Mouse (Mus musculus) liver, embryonic 13.5 days (tissue): ENCODE measurements around the gene Oxsr1. TPM values are rescaled to one million over a fixed set of nuclear protein-coding genes. Genes with fewer than 3 reads are reported as not detected.
"Not testable (repeated sequence)": the region's sequence is repeated elsewhere in the genome, so short reads cannot be mapped to it uniquely, and the experiment has no call there.

Experiments
- ATAC-seq: fragments of 200-750 bp; cut with Nextera tagmentation; 2 replicates; pipeline ENCODE4 v1.8.0; 2017; ENCODE audit warnings: low read depth, mild to moderate bottlenecking, moderate number of reproducible peaks, moderate library complexity
- DNase-seq: peaks from one replicate; pipeline ENCODE4 v3.0.0; 2022
- H3K27ac ChIP-seq: fragments of 300-500 bp; sonication (generic); 2 replicates; pipeline ENCODE4 v1.5.1; 2015; ENCODE audit warnings: moderate library complexity, mild to moderate bottlenecking, inconsistent platforms
- H3K27me3 ChIP-seq: fragments of 300-500 bp; sonication (generic); 2 replicates; pipeline ENCODE4 v1.6.1; 2015; ENCODE audit warnings: mild to moderate bottlenecking, inconsistent platforms
- H3K36me3 ChIP-seq: fragments of 300-500 bp; sonication (generic); 2 replicates; pipeline ENCODE4 v1.6.1; 2015; ENCODE audit warnings: mild to moderate bottlenecking, inconsistent platforms
- H3K4me1 ChIP-seq: fragments of 300-500 bp; sonication (generic); replicated peaks from 2 replicates; pipeline ENCODE4 v1.6.1; 2015; ENCODE audit warnings: inconsistent platforms
- H3K4me2 ChIP-seq: fragments of 300-500 bp; sonication (generic); 2 replicates; pipeline ENCODE4 v1.6.1; 2015; ENCODE audit warnings: inconsistent platforms, mild to moderate bottlenecking, moderate library complexity
- H3K4me3 ChIP-seq: fragments of 300-500 bp; sonication (generic); replicated peaks from 2 replicates; pipeline ENCODE4 v1.5.1; 2015; ENCODE audit warnings: mild to moderate bottlenecking, inconsistent platforms
- H3K9ac ChIP-seq: fragments of 300-500 bp; sonication (generic); 2 replicates; pipeline ENCODE4 v1.6.1; 2015; ENCODE audit warnings: mild to moderate bottlenecking, inconsistent platforms
- H3K9me3 ChIP-seq: fragments of 300-500 bp; sonication (generic); replicated peaks from 2 replicates; pipeline ENCODE4 v1.6.1; 2016; ENCODE audit warnings: inconsistent platforms
- WGBS: fragments of 180-500 bp; shearing (Covaris S2); methylation state at CpG from one replicate; pipeline ENCODE4 v1.1.7; 2015; ENCODE audit not compliant: insufficient replicate concordance; 5-methylcytosine and 5-hydroxymethylcytosine counted together
- polyA plus RNA-seq: library from polyadenylated mRNA; unstranded; fragments of >200 nt; fragmentation: Nextera tagmentation; extraction: Ambion mirVana; gene quantifications from 2 replicates; pipeline ENCODE4 v1.2.1, GENCODE M21; 2015

Gene Oxsr1
- polyA plus RNA-seq, 1 experiment from 2014 or later, result 6.0 TPM

GRCm38 (mm10) chr9:119268588-119269145, 53.6 kb downstream of the Oxsr1 start:
- Histone ChIP-seq H3K27me3 (no peaks in the 10 kb centered on the region), H3K4me2 (no peak overlapping the region), H3K36me3 (peaks cover 50% of the 10 kb centered on the region), H3K4me1 (no peaks in the 10 kb centered on the region), H3K4me3 (no peak overlapping the region), H3K9me3 (no peaks in the 10 kb centered on the region), H3K27ac (no peak overlapping the region), H3K9ac (no peak overlapping the region)
- ATAC-seq (no peak), DNase-seq (no peak)
- WGBS, result 82% methylated on average over 11 of the region's 11 CpGs

DNA sequence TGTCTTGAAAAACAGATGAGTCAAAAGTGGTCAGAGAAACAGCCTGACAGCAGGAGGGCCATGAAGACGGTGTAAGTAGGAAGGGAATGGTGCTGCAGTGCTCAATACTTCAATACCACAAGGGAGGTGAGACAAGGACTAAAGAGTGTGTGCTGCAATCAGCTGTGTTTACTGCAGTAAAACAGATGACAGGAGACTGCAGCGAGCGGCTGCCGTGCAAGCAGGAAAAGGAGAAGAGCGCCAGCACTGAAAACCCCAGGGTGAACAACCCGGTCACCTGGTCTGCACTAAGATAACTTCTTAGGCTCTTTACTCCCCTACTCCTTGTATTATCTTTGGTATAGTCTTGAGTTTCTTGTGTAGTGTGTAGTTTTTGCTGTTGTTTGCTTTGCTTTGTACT, 54.1 kb downstream of the Oxsr1 start:
- Histone ChIP-seq H3K36me3 (peaks cover 51% of the 10 kb centered on the region), H3K4me2 (no peak overlapping the region), H3K27ac (no peak overlapping the region), H3K9ac (no peak overlapping the region), H3K9me3 (no peaks in the 10 kb centered on the region), H3K4me1 (no peaks in the 10 kb centered on the region), H3K4me3 (no peak overlapping the region), H3K27me3 (no peaks in the 10 kb centered on the region)
- ATAC-seq (no peak), DNase-seq (no peak)
- 90% methylated on average over 6 of the region's 6 CpGs for WGBS

DNA sequence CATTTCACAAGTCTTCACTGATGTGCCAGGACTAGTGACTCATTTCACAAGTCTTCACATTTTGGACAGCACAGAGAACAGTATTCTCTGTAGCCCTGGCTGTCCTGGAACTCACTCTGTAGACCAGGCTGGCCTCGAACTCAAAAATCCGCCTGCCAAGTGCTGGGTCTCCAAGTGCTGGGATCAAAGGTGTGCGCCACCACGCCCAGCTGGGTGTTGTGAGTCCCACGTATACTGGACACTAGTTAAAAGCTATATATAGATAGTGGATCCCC, 56.2 kb downstream of the Oxsr1 start:
- H3K4me3 ChIP-seq, H3K27ac ChIP-seq, H3K4me1 ChIP-seq, H3K9me3 ChIP-seq, ATAC-seq, H3K4me2 ChIP-seq, H3K9ac ChIP-seq, DNase-seq, H3K27me3 ChIP-seq: not testable (repeated sequence)
- 91% methylated on average over 5 of the region's 5 CpGs for WGBS
- H3K36me3 ChIP-seq, result peaks cover 62% of the 10 kb centered on the region

DNA sequence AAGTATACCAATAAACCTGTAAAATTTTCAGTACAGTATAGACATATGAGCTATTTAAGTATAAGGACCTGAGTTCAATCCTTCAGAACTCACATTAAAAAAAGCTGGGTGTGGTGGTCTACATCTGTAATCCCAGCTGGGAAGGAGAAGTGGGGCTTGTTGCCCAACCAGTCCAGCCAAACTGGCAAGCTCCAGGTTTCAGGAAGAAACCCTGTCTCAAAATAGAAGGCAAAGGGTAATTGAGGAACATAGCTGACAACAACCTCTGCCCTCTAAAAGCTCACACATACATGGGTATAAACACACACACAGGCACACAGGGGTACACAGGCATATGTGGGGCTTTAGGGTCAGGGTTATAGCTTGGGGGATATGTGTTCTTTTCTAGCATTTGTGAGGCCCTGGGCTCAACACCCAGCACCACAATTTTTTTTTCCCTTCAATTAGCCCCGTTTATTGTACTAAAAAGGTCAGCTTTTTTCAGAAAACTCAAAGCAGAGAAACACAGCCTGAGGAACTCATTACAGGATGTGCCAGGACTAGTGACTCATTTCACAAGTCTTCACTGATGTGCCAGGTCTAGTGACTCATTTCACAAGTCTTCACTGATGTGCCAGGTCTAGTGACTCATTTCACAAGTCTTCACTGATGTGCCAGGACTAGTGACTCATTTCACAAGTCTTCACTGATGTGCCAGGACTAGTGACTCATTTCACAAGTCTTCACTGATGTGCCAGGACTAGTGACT, 56.7 kb downstream of the Oxsr1 start:
- not testable (repeated sequence) for ATAC-seq, H3K4me2 ChIP-seq, H3K27ac ChIP-seq, H3K27me3 ChIP-seq, H3K4me1 ChIP-seq, DNase-seq, H3K4me3 ChIP-seq, H3K9me3 ChIP-seq, H3K9ac ChIP-seq
- 72% methylated on average over 1 of the region's 1 CpGs for WGBS
- H3K36me3 ChIP-seq, result peaks cover 62% of the 10 kb centered on the region

DNA sequence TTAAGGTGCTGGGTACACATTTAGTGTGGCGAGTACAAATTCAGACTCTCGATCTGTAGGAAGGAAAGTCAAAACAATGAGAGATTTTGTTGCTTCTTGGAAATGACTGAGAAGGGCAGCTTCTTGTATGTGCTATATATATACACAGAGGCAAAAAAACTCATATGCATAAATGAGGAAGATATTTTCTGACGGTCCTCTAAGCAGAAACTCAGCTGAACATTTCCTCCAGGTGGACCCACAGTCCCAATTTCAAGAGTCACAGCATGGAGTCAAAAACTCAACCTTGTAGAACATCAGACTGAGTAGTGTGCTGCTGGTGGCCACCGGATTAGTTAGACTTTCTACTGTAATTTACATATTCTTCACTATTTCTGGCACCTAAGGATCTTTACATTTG, 59.2 kb downstream of the Oxsr1 start:
- ATAC-seq, result no peak
- Histone ChIP-seq H3K36me3 (peaks cover 57% of the 10 kb centered on the region), H3K4me2 (no peak overlapping the region), H3K27ac (no peak overlapping the region), H3K27me3 (no peaks in the 10 kb centered on the region), H3K9me3 (no peaks in the 10 kb centered on the region), H3K4me3 (no peak overlapping the region), H3K4me1 (no peaks in the 10 kb centered on the region), H3K9ac (no peak overlapping the region)
- 75% methylated on average over 4 of the region's 4 CpGs for WGBS
- no peak for DNase-seq

DNA sequence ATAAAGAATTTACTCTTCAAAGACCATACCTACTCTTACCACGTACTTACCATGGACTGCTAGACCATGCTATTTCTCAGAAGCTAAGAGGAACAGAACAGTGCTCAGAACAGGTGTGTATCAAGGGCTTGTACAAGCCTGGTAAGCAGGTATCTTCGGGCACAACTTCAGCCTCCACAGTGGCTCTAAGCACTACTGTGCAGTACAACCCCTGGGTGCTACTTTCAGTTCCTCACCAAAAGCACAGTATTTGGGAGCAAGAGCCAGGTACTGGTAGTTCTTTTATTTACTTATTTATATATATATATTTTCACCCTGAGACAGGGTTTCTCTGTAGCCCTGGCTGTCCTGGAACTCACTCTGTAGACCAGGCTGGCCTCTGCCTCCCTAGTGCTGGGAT, 61.4 kb downstream of the Oxsr1 start:
- no peaks in the 10 kb centered on the region for H3K4me1 ChIP-seq
- H3K4me2 ChIP-seq, result no peak overlapping the region
- H3K9me3 ChIP-seq, result no peaks in the 10 kb centered on the region
- 87% methylated on average over 2 of the region's 2 CpGs for WGBS
- no peak overlapping the region for H3K27ac ChIP-seq
- peaks cover 59% of the 10 kb centered on the region for H3K36me3 ChIP-seq
- no peak overlapping the region for H3K9ac ChIP-seq
- no peak for DNase-seq
- no peak overlapping the region for H3K4me3 ChIP-seq
- no peak for ATAC-seq
- no peaks in the 10 kb centered on the region for H3K27me3 ChIP-seq

DNA sequence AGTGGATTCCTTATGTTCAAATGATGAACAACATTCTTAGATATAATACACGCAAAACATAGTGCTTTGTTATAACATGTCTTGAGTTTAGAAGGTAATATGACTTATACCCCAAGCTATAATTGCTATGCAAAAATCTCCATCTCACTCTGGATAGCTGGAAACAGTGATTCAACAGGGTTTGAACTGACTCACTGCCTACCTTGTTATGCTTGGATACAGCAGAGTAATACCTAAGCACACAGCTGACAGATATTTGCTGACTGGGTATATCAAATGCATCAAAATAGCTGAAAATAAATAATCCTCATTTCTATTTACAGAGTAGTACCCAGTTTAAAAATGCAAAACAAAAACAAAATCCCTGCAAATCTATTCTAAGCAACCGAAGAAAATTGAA, 63.4 kb downstream of the Oxsr1 start:
- Histone ChIP-seq H3K4me3 (no peak overlapping the region), H3K4me1 (no peaks in the 10 kb centered on the region), H3K4me2 (no peak overlapping the region), H3K36me3 (peaks cover 61% of the 10 kb centered on the region), H3K9me3 (no peaks in the 10 kb centered on the region), H3K27ac (no peak overlapping the region), H3K27me3 (no peaks in the 10 kb centered on the region), H3K9ac (no peak overlapping the region)
- no peak for ATAC-seq
- DNase-seq, result no peak
- 85% methylated on average over 2 of the region's 2 CpGs for WGBS

DNA sequence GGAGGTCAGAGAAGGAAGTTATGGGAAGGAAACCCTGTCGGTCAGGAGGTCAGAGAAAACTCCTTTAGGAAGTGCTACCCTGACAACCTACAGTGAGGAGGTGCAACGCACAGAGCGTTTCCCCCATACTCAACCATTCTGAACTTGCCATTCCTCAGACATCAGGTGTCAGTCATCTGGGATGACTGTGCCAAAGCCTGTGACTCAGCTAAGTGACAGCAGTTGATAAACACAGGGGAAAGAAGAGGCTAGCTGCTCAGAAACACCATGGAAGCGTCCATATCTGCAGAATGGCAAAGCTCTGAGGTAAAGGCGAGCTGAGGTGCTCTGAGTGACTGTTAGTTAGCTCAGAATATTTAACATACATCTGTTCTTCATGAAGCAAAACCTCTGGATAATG, 64.1 kb downstream of the Oxsr1 start:
- no peak overlapping the region for H3K9ac ChIP-seq
- WGBS, result 76% methylated on average over 5 of the region's 5 CpGs
- H3K36me3 ChIP-seq, result peaks cover 63% of the 10 kb centered on the region
- H3K4me2 ChIP-seq, result no peak overlapping the region
- H3K27me3 ChIP-seq, result no peaks in the 10 kb centered on the region
- H3K9me3 ChIP-seq, result no peaks in the 10 kb centered on the region
- H3K4me1 ChIP-seq, result no peaks in the 10 kb centered on the region
- H3K4me3 ChIP-seq, result no peak overlapping the region
- no peak for ATAC-seq
- H3K27ac ChIP-seq, result no peak overlapping the region
- no peak for DNase-seq

DNA sequence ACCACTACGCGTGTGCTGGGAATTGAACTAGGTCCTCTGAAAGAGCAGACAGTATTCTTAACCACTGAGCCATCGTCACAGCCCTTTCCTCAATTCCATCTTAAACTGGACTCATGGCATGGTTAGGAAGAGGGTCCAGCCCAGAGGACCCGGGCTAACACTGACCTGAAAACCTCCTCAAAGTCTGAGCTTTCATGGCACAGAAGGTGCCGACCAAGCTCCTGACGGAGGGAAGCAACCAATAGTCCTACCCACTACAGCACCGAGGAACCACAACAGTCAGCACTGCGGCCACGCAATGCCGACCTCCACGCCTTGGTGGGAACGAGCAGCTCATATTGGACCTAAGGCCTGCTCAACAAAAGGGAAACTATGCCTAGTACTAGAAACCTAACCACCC, 66.1 kb downstream of the Oxsr1 start:
- WGBS, result 90% methylated on average over 12 of the region's 12 CpGs

DNA sequence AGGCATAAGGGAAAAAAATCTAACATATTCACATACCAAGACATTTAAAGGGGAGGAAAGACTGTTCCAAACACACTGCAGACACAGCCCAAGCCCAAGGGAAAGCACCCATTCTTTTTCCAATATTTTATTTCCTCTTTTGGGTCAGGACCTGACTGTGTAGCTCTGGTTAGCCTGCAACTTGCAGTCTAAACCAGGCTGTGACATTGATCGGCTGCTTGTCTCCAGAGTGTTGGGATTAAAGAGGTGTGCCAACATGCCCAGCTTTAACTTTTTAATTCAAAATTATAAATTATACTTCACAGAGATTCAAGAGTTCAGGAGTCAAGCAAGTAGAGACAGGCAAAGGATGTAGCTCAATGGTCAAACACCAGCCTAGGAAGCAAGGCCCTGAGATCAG, 67.1 kb downstream of the Oxsr1 start:
- ATAC-seq (no peak), DNase-seq (no peak)
- Histone ChIP-seq H3K9me3 (no peaks in the 10 kb centered on the region), H3K27ac (no peak overlapping the region), H3K36me3 (peaks cover 63% of the 10 kb centered on the region), H3K4me2 (no peak overlapping the region), H3K9ac (no peak overlapping the region), H3K27me3 (no peaks in the 10 kb centered on the region), H3K4me3 (no peak overlapping the region), H3K4me1 (no peaks in the 10 kb centered on the region)
- 95% methylated on average over 1 of the region's 1 CpGs for WGBS

More for the DNA sequence above, 66.1 kb downstream of the Oxsr1 start:
- Histone ChIP-seq H3K27me3 (no peaks in the 10 kb centered on the region), H3K4me2 (no peak overlapping the region), H3K9me3 (no peaks in the 10 kb centered on the region), H3K36me3 (peaks cover 52% of the 10 kb centered on the region), H3K4me3 (no peak overlapping the region), H3K9ac (no peak overlapping the region), H3K27ac (no peak overlapping the region), H3K4me1 (no peaks in the 10 kb centered on the region)
- no peak for ATAC-seq
- DNase-seq, result no peak

DNA sequence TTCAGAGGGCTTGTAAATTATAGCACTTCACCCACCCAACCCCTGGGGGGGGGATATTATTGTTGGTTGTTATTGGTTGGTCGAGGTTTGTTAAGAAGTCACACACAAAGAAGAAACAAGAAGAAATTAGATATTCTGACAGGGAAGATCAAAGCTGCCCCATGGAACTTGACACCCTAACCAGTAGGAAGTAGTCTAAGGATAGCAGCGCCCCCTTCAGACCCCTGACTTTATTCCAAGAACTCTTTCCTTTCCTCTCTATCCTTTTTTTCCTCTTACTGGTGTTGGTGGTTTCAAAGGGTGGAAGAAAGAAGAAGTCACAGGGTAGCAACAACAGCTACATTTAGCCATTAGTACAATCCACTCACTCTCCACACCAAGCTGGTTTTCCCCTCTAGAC, 68.0 kb downstream of the Oxsr1 start:
- DNase-seq (no peak), ATAC-seq (no peak)
- H3K4me1 ChIP-seq, result no peaks in the 10 kb centered on the region
- no peak overlapping the region for H3K4me2 ChIP-seq
- no peak overlapping the region for H3K4me3 ChIP-seq
- 76% methylated on average over 2 of the region's 2 CpGs for WGBS
- peaks cover 72% of the 10 kb centered on the region for H3K36me3 ChIP-seq
- H3K9ac ChIP-seq, result no peak overlapping the region
- no peaks in the 10 kb centered on the region for H3K9me3 ChIP-seq
- H3K27ac ChIP-seq, result no peak overlapping the region
- H3K27me3 ChIP-seq, result no peaks in the 10 kb centered on the region

GRCm38 (mm10) chr9:119247996-119248395, 74.2 kb downstream of the Oxsr1 start:
- Histone ChIP-seq H3K4me3 (no peak overlapping the region), H3K27me3 (no peaks in the 10 kb centered on the region), H3K36me3 (peaks cover 53% of the 10 kb centered on the region), H3K4me2 (no peak overlapping the region), H3K27ac (no peak overlapping the region), H3K9me3 (no peaks in the 10 kb centered on the region), H3K4me1 (no peaks in the 10 kb centered on the region), H3K9ac (no peak overlapping the region)
- 49% methylated on average over 5 of the region's 5 CpGs for WGBS
- DNase-seq (no peak), ATAC-seq (no peak)
